Mouse (Mus musculus) embryonic fibroblast, embryonic 13.5 days (primary cell): ENCODE data around the gene Dbn1. TPM values are rescaled to one million over a fixed set of nuclear protein-coding genes. Genes with fewer than 3 reads are reported as not detected.
A peak's percentile ranks its signal among the peaks of the same experiment; 100 is the strongest.

ENCODE experiments used
- H3K27ac ChIP-seq: 2 replicates; pipeline ENCODE4 v1.5.1; 2012; ENCODE audit warnings: low read length, control low read depth, inconsistent platforms; ENCODE audit not compliant: insufficient read depth
- H3K4me1 ChIP-seq: 2 replicates; pipeline ENCODE4 v1.6.1; 2011; ENCODE audit warnings: low read length; ENCODE audit not compliant: control insufficient read depth, insufficient read depth
- H3K4me3 ChIP-seq: 2 replicates; pipeline ENCODE4 v1.5.1; 2011; ENCODE audit warnings: mild to moderate bottlenecking, control low read depth, low read length; ENCODE audit not compliant: insufficient read depth
- CTCF ChIP-seq: IDR thresholded peaks from 2 replicates; pipeline ENCODE4 v1.5.1; 2011; ENCODE audit warnings: mild to moderate bottlenecking, control low read depth, low read length, moderate library complexity, borderline replicate concordance; ENCODE audit not compliant: insufficient read depth
- POLR2A ChIP-seq: IDR thresholded peaks from 2 replicates; pipeline ENCODE4 v1.6.1; 2011; ENCODE audit warnings: low read depth, mild to moderate bottlenecking, control low read depth, low read length, moderate library complexity
- polyA plus RNA-seq: library from polyadenylated mRNA; stranded (reverse); fragments of >200 nt; gene quantifications from 2 replicates; pipeline ENCODE4 v1.2.4, GENCODE M21; 2011; ENCODE audit warnings: low read depth; ENCODE audit not compliant: missing spikeins, insufficient read length

The Dbn1 gene
- polyA plus RNA-seq, 1 experiment: 105 TPM

- Histone ChIP-seq H3K27ac (peak overlapping the region; percentile 92), H3K4me1 (peaks cover 16% of the 10 kb centered on the region), H3K4me3 (peak overlapping the region; percentile 76)
- TF ChIP-seq CTCF: no peak
- TF ChIP-seq POLR2A: peak; percentile 72; the same call in 1 of the 2 replicates
Measured at GRCm38 (mm10) chr13:55510668-55511491, 23.0 kb upstream of the Dbn1 start.

- TF ChIP-seq POLR2A (peak; percentile 11), CTCF (no peak)
- H3K27ac ChIP-seq: peak overlapping the region; percentile 65
- H3K4me1 ChIP-seq: peaks cover 16% of the 10 kb centered on the region
- H3K4me3 ChIP-seq: peak overlapping the region; percentile 8; the same call in 1 of the 2 replicates
Measured at GRCm38 (mm10) chr13:55510332-55510667, 22.4 kb upstream of the Dbn1 start.

GRCm38 (mm10) chr13:55508531-55508930 lies 20.6 kb upstream of the Dbn1 start:
- H3K4me1 ChIP-seq: peaks cover 16% of the 10 kb centered on the region
- TF ChIP-seq POLR2A (no peak), CTCF (no peak)

GRCm38 (mm10) chr13:55507877-55508276 lies 20.0 kb upstream of the Dbn1 start:
- Histone ChIP-seq H3K4me3 (no peak overlapping the region), H3K27ac (no peak overlapping the region), H3K4me1 (peaks cover 16% of the 10 kb centered on the region)
- TF ChIP-seq CTCF (no peak), POLR2A (no peak)

More at GRCm38 (mm10) chr13:55508531-55508930, 20.6 kb upstream of the Dbn1 start:
- no peak overlapping the region for H3K27ac ChIP-seq
- no peak overlapping the region; the same call in 1 of the 2 replicates for H3K4me3 ChIP-seq

GRCm38 (mm10) chr13:55506697-55507096 lies 18.8 kb upstream of the Dbn1 start:
- Histone ChIP-seq H3K27ac (no peak overlapping the region), H3K4me3 (no peak overlapping the region), H3K4me1 (peaks cover 16% of the 10 kb centered on the region)
- TF ChIP-seq POLR2A (no peak), CTCF (no peak)

- no peak for TF ChIP-seq POLR2A
- TF ChIP-seq CTCF: no peak
- no peak overlapping the region for H3K27ac ChIP-seq
- H3K4me3 ChIP-seq: no peak overlapping the region
- peaks cover 16% of the 10 kb centered on the region for H3K4me1 ChIP-seq
Measured at GRCm38 (mm10) chr13:55505810-55506209, 17.9 kb upstream of the Dbn1 start.

- H3K27ac ChIP-seq: no peak overlapping the region
- no peak overlapping the region for H3K4me3 ChIP-seq
- no peak for TF ChIP-seq CTCF
- TF ChIP-seq POLR2A: no peak
- peaks cover 10% of the 10 kb centered on the region for H3K4me1 ChIP-seq
Measured at GRCm38 (mm10) chr13:55504390-55504789, 16.5 kb upstream of the Dbn1 start.

GRCm38 (mm10) chr13:55502405-55502804 lies 14.5 kb upstream of the Dbn1 start:
- H3K4me1 ChIP-seq: 0 out of 2 replicates have a peak, but pooled peaks cover 4% of the 10 kb centered on the region
- H3K27ac ChIP-seq: no peak overlapping the region
- no peak overlapping the region for H3K4me3 ChIP-seq
- TF ChIP-seq POLR2A (no peak), CTCF (no peak)

- H3K4me3 ChIP-seq: no peak overlapping the region
- no peak overlapping the region for H3K27ac ChIP-seq
- TF ChIP-seq POLR2A (no peak; the same call in 1 of the 2 replicates), CTCF (no peak)
- H3K4me1 ChIP-seq: 0 out of 2 replicates have a peak, but pooled peaks cover 4% of the 10 kb centered on the region
Measured at GRCm38 (mm10) chr13:55500575-55500974, 12.7 kb upstream of the Dbn1 start.

GRCm38 (mm10) chr13:55498906-55499305 lies 11.0 kb upstream of the Dbn1 start:
- no peak for TF ChIP-seq CTCF
- no peak; the same call in 1 of the 2 replicates for TF ChIP-seq POLR2A
- H3K4me1 ChIP-seq: 0 out of 2 replicates have a peak, but pooled peaks cover 4% of the 10 kb centered on the region
- H3K27ac ChIP-seq: no peak overlapping the region
- H3K4me3 ChIP-seq: no peak overlapping the region

GRCm38 (mm10) chr13:55496661-55497060 lies 8.8 kb upstream of the Dbn1 start:
- Histone ChIP-seq H3K4me1 (0 out of 2 replicates have a peak, but pooled peaks cover 4% of the 10 kb centered on the region), H3K4me3 (no peak overlapping the region), H3K27ac (no peak overlapping the region)
- no peak for TF ChIP-seq POLR2A
